Mouse (Mus musculus): ENCODE measurements around the gene Tagln2. TPM values are rescaled to one million over a fixed set of nuclear protein-coding genes. Genes with fewer than 3 reads are reported as not detected.

The Tagln2 gene
- polyA plus RNA-seq, 1 experiment from 2014 or later = 56.7 TPM

DNA sequence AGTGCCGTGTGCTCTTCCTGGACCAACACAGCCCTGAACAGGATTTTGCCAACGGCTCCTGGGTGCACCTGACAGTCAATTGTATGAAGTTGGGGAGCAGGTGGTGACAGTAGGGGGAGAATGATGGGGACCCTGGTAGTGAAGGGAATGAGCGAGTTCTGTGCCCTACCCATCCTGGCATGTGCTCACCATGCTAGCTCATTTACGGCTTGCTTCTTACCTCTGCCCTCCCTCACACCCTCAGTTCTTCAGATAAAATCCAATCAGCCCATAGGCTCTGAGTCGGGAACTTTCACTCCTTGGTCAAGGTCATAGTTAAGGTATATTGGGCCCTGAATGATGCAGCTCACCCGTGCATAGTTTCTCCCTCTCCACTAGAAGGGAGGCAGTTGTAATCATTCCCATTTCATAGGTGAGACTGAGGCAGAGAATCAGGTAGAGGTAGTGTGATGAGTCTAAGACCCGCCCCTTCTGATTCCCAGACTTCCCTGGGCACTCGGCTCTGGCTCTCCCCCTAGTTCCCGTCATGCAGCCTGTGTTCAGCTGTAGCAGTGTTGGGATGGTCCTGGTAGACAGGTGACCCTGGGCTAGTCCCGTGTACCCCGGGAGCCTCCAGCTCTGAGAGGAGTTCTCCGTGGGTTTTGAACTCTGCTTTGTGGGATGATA, 10.1 kb upstream of the Tagln2 start:
- 0 out of 2 replicates have a peak, but pooled peaks have one; percentile 16 for ATAC-seq (replicated peaks; ENCODE audit: insufficient number of reproducible peaks, low FRiP score, low TSS enrichment, low read depth)
- no peak for DNase-seq (ENCODE audit: low spot score)
- H3K9ac ChIP-seq (replicated peaks; ENCODE audit: low read length) = no peak overlapping the region
- no peak overlapping the region for H3K4me2 ChIP-seq (ENCODE audit: low read depth, low read length)
- no peaks in the 10 kb centered on the region for H3K9me3 ChIP-seq (replicated peaks; ENCODE audit: control insufficient read depth, low read length)
- H3K27me3 ChIP-seq (ENCODE audit: control insufficient read depth, insufficient read depth, low read length) = no peaks in the 10 kb centered on the region
- peaks cover 11% of the 10 kb centered on the region for H3K4me1 ChIP-seq (ENCODE audit: control insufficient read depth, insufficient read depth, low read length)
- WGBS = 61% methylated on average over 12 of the region's 12 CpGs
- H3K36me3 ChIP-seq (replicated peaks; ENCODE audit: control insufficient read depth, insufficient read depth, low read depth, low read length) = peaks cover 6% of the 10 kb centered on the region
- no peak overlapping the region for H3K27ac ChIP-seq (replicated peaks; ENCODE audit: low read depth, low read length)
- no peak overlapping the region for H3K4me3 ChIP-seq (ENCODE audit: low read depth, low read length)

DNA sequence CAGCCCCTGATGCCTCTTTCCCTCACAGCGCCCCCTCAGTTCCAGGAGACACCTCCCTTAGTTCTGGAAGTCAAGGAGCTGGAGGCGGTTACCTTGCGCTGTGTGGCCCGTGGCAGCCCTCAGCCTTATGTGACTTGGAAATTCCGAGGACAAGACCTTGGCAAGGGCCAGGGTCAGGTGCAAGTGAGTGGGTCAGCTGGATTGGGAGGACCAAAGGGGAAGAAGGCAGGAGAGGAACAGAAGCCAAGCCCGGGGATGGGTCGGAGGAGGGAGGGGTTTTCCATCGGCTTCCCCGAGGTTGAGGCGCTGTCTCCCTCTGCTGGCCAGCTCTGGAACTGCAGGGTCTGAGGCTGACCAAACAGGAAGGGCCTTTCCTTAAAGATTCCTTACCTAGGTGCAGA, 9.6 kb upstream of the Tagln2 start:
- peak overlapping the region; percentile 18 for H3K4me3 ChIP-seq (ENCODE audit: low read depth, low read length)
- H3K36me3 ChIP-seq (replicated peaks; ENCODE audit: control insufficient read depth, insufficient read depth, low read depth, low read length) = peaks cover 6% of the 10 kb centered on the region
- no peak overlapping the region for H3K9ac ChIP-seq (replicated peaks; ENCODE audit: low read length)
- DNase-seq (ENCODE audit: low spot score) (peak; percentile 89), ATAC-seq (replicated peaks; ENCODE audit: insufficient number of reproducible peaks, low FRiP score, low TSS enrichment, low read depth) (0 out of 2 replicates have a peak, but pooled peaks have one; percentile 42)
- WGBS = 12% methylated on average over 10 of the region's 10 CpGs
- H3K9me3 ChIP-seq (replicated peaks; ENCODE audit: control insufficient read depth, low read length) = no peaks in the 10 kb centered on the region
- H3K4me1 ChIP-seq (ENCODE audit: control insufficient read depth, insufficient read depth, low read length) = peaks cover 8% of the 10 kb centered on the region
- no peaks in the 10 kb centered on the region for H3K27me3 ChIP-seq (ENCODE audit: control insufficient read depth, insufficient read depth, low read length)
- peak overlapping the region; percentile 27 for H3K4me2 ChIP-seq (ENCODE audit: low read depth, low read length)
- no peak overlapping the region for H3K27ac ChIP-seq (replicated peaks; ENCODE audit: low read depth, low read length)

DNA sequence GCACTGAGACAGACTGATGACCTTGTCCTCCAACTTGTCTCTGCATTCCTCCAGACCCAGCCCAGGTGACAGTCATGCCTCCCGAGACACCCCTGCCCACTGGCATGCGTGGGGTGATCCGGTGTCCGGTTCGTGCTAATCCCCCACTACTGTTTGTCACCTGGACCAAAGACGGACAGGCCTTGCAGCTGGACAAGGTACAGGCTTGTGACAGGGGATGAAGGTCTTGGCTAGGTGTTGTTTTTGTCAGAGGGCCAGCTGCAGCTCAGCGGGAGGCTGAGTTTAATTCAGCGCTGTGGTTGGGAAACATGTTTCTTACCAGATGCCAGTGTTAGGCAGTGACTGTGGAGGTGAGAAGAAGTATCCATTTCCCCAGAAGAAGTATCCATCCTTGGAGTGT, 7.8 kb upstream of the Tagln2 start:
- H3K27me3 ChIP-seq (ENCODE audit: control insufficient read depth, insufficient read depth, low read length) = no peaks in the 10 kb centered on the region
- no peaks in the 10 kb centered on the region for H3K4me1 ChIP-seq (ENCODE audit: control insufficient read depth, insufficient read depth, low read length)
- WGBS = 91% methylated on average over 8 of the region's 8 CpGs
- peaks cover 14% of the 10 kb centered on the region for H3K36me3 ChIP-seq (replicated peaks; ENCODE audit: control insufficient read depth, insufficient read depth, low read depth, low read length)
- no peak overlapping the region for H3K9ac ChIP-seq (replicated peaks; ENCODE audit: low read length)
- ATAC-seq (replicated peaks; ENCODE audit: insufficient number of reproducible peaks, low FRiP score, low TSS enrichment, low read depth) (no peak), DNase-seq (ENCODE audit: low spot score) (no peak)
- H3K9me3 ChIP-seq (replicated peaks; ENCODE audit: control insufficient read depth, low read length) = no peaks in the 10 kb centered on the region
- H3K4me3 ChIP-seq (ENCODE audit: low read depth, low read length) = no peak overlapping the region
- H3K27ac ChIP-seq (replicated peaks; ENCODE audit: low read depth, low read length) = no peak overlapping the region
- H3K4me2 ChIP-seq (ENCODE audit: low read depth, low read length) = no peak overlapping the region

DNA sequence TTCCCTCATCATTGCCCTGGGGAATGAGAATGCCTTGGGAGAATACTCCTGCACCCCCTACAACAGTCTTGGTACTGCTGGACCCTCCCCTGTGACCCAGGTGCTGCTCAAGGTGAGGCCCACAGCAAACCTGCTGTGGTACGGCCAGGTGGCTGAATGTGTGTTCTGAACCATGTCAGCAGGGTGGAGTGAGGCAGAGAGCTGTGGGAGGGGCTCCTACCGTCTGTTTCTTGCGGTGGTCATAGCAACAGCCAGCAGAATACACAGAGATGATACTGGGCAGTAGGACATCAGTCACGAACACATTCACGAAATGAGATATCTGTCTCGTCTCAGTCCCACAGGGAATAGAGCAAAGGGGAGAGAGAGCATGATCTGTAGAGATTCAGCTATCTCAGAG, 6.3 kb upstream of the Tagln2 start:
- H3K9ac ChIP-seq (replicated peaks; ENCODE audit: low read length) = no peak overlapping the region
- ATAC-seq (replicated peaks; ENCODE audit: insufficient number of reproducible peaks, low FRiP score, low TSS enrichment, low read depth) = no peak
- 75% methylated on average over 6 of the region's 6 CpGs for WGBS
- H3K4me1 ChIP-seq (ENCODE audit: control insufficient read depth, insufficient read depth, low read length) = no peaks in the 10 kb centered on the region
- H3K9me3 ChIP-seq (replicated peaks; ENCODE audit: control insufficient read depth, low read length) = no peaks in the 10 kb centered on the region
- H3K27ac ChIP-seq (replicated peaks; ENCODE audit: low read depth, low read length) = no peak overlapping the region
- no peak overlapping the region for H3K4me2 ChIP-seq (ENCODE audit: low read depth, low read length)
- H3K36me3 ChIP-seq (replicated peaks; ENCODE audit: control insufficient read depth, insufficient read depth, low read depth, low read length) = peaks cover 14% of the 10 kb centered on the region
- no peak for DNase-seq (ENCODE audit: low spot score)
- H3K27me3 ChIP-seq (ENCODE audit: control insufficient read depth, insufficient read depth, low read length) = no peaks in the 10 kb centered on the region
- H3K4me3 ChIP-seq (ENCODE audit: low read depth, low read length) = no peak overlapping the region

DNA sequence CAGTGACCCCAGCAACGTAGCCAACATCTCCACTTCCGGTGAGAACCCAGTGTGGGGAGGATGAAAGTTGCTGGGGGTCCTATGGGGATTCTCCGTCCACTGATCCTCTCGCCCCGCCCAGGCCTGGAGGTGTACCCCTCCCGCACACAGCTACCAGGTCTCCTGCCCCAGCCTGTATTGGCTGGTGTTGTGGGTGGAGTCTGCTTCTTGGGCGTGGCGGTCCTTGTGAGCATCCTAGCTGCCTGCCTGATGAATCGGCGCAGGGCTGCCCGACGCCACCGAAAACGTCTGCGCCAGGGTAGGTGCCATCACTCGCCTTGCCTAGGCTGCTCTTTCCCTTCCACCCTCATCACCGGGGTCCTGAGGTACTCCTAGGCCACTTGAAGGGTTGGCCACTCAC, 3.8 kb upstream of the Tagln2 start:
- WGBS = 82% methylated on average over 17 of the region's 17 CpGs
- peaks cover 14% of the 10 kb centered on the region for H3K36me3 ChIP-seq (replicated peaks; ENCODE audit: control insufficient read depth, insufficient read depth, low read depth, low read length)
- no peak for ATAC-seq (replicated peaks; ENCODE audit: insufficient number of reproducible peaks, low FRiP score, low TSS enrichment, low read depth)

DNA sequence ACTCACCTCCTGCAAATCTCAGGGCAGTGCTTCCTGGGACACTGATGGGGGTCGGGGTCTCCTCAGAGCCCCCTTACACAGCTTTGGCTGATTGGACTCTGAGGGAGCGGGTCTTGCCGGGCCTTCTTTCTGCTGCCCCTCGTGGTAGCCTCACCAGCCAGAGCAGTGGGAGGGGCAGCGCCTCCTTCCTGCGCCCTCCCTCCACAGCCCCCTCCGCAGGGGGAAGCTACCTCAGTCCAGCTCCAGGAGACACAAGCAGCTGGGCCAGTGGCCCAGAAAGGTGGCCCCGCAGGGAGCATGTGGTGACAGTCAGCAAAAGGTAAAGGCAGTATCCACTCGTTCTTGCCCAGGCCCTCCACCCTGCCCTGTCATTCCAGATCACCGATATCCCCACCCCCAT, 2.4 kb upstream of the Tagln2 start:
- Histone ChIP-seq H3K27me3 (ENCODE audit: control insufficient read depth, insufficient read depth, low read length) (peaks cover 7% of the 10 kb centered on the region), H3K9me3 (replicated peaks; ENCODE audit: control insufficient read depth, low read length) (no peaks in the 10 kb centered on the region), H3K27ac (replicated peaks; ENCODE audit: low read depth, low read length) (no peak overlapping the region), H3K9ac (replicated peaks; ENCODE audit: low read length) (no peak overlapping the region), H3K36me3 (replicated peaks; ENCODE audit: control insufficient read depth, insufficient read depth, low read depth, low read length) (peaks cover 12% of the 10 kb centered on the region), H3K4me3 (ENCODE audit: low read depth, low read length) (no peak overlapping the region), H3K4me2 (ENCODE audit: low read depth, low read length) (no peak overlapping the region), H3K4me1 (ENCODE audit: control insufficient read depth, insufficient read depth, low read length) (peaks cover 5% of the 10 kb centered on the region; the same call in 1 of the 2 replicates)
- no peak for ATAC-seq (replicated peaks; ENCODE audit: insufficient number of reproducible peaks, low FRiP score, low TSS enrichment, low read depth)
- WGBS = 81% methylated on average over 10 of the region's 10 CpGs
- no peak for DNase-seq (ENCODE audit: low spot score)

More for the DNA sequence above, 3.8 kb upstream of the Tagln2 start:
- Histone ChIP-seq H3K4me3 (ENCODE audit: low read depth, low read length) (no peak overlapping the region), H3K4me2 (ENCODE audit: low read depth, low read length) (no peak overlapping the region; the same call in 1 of the 2 replicates), H3K27ac (replicated peaks; ENCODE audit: low read depth, low read length) (no peak overlapping the region), H3K4me1 (ENCODE audit: control insufficient read depth, insufficient read depth, low read length) (peaks cover under 1% of the 10 kb centered on the region; the same call in 1 of the 2 replicates), H3K9ac (replicated peaks; ENCODE audit: low read length) (no peak overlapping the region), H3K9me3 (replicated peaks; ENCODE audit: control insufficient read depth, low read length) (no peaks in the 10 kb centered on the region), H3K27me3 (ENCODE audit: control insufficient read depth, insufficient read depth, low read length) (peaks cover 4% of the 10 kb centered on the region)
- DNase-seq (ENCODE audit: low spot score) = no peak

DNA sequence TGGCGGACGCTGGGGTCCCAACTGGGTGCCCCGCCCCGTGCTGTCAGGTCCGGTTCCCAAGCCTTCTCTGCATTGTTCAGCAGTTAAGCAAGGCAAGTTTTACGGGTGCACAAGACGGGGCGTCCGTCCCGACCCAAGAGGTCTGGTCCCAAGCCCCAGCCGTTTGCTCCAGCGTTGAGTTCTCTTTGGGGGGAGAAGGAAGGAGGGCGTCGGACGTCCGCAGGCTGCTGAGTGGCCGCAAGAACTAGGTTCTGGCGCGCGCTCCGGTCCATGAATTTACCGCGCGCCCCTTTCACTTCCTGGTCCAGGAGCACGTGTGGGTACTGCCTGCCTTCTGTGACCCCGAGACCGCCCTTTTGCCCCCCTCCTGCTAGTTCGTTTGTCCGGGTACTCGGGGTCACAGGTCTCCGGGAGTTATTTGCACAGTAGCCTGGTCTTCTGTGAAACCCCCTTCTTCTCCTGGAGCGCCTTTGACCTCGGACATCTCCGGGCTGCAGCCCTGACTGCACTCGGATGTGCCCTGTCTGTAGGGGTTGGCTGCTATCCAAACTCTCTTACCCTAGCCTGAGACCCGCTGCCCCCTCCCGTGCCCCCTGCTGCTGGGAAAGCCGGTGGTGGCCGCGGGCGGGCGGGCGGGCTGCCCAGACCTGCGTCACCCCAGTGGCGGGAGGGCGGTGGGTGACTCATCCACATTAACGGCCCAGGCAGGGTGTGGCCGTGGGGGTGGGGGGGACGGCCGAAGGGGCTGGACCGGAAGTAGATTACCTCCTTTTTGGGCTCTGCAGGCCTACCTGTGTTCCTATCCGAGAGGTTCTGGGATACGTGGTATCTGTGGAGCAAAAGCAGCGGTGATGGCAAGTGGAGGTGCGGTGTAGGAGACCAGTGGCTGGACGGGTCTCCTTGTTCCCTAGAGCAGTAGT, 864 bp downstream of the Tagln2 start:
- under 1% methylated on average over 56 of the region's 56 CpGs for WGBS
- Histone ChIP-seq H3K27me3 (ENCODE audit: control insufficient read depth, insufficient read depth, low read length) (peaks cover 7% of the 10 kb centered on the region), H3K4me1 (ENCODE audit: control insufficient read depth, insufficient read depth, low read length) (peaks cover 7% of the 10 kb centered on the region; the same call in 1 of the 2 replicates), H3K9me3 (replicated peaks; ENCODE audit: control insufficient read depth, low read length) (no peaks in the 10 kb centered on the region), H3K27ac (replicated peaks; ENCODE audit: low read depth, low read length) (0 out of 2 replicates have a peak overlapping the region, but pooled peaks have one; percentile 2), H3K36me3 (replicated peaks; ENCODE audit: control insufficient read depth, insufficient read depth, low read depth, low read length) (peaks cover 8% of the 10 kb centered on the region), H3K4me3 (ENCODE audit: low read depth, low read length) (peak overlapping the region; percentile 44), H3K4me2 (ENCODE audit: low read depth, low read length) (peak overlapping the region; percentile 78), H3K9ac (replicated peaks; ENCODE audit: low read length) (peak overlapping the region; percentile 50)
- no peak for DNase-seq (ENCODE audit: low spot score)
- ATAC-seq (replicated peaks; ENCODE audit: insufficient number of reproducible peaks, low FRiP score, low TSS enrichment, low read depth) = 0 out of 2 replicates have a peak, but pooled peaks have one; percentile 10

Measured in embryonic facial prominence, embryonic 11.5 days (tissue).